Mouse (Mus musculus): Measurements from ENCODE around the gene Troap.

GRCm38 (mm10) chr15:99116539-99116938 is 42.2 kb downstream of the Troap start:
- no peak for TF ChIP-seq CTCF (IDR thresholded peaks at IDR 0.05)
- no peak for TF ChIP-seq EP300 (IDR thresholded peaks at IDR 0.05)

Data from lung, postnatal 0 days (tissue).